Mouse (Mus musculus) granulocyte monocyte progenitor cell, adult 5-6 weeks (primary cell): ENCODE data around the gene Casp8ap2. TPM values are rescaled to one million over a fixed set of nuclear protein-coding genes. Genes with fewer than 3 reads are reported as not detected.

ENCODE experiments used
- ATAC-seq: replicated peaks from 2 replicates; pipeline ENCODE4 v1.8.0; 2016; ENCODE audit warnings: mild to moderate bottlenecking, moderate TSS enrichment, inconsistent platforms; ENCODE audit not compliant: poor library complexity, severe bottlenecking
- total RNA-seq, 2 experiments: library from RNA; stranded (forward) in 1 of 2; stranded (reverse) in 1 of 2; fragments of 200-712, 200-1000 nt in 1 of 2; fragments of >200 nt in 1 of 2; fragmentation: Nextera tagmentation in 1 of 2; gene quantifications; 2 replicates each; pipeline ENCODE4 v1.2.3; 2014 to 2017

Gene Casp8ap2
- total RNA-seq (2014; fragmentation: Nextera tagmentation) (50.6 and 54.4 TPM in 2 replicates), total RNA-seq (2017) (50.4 and 66.4 TPM in 2 replicates)

- peak; percentile 97 for ATAC-seq
These were observed at the start of gene Casp8ap2 for GRCm38 (mm10) chr4:32615034-32615881. Gene Casp8ap2 (plus strand): TSS chr4:32615451.

GRCm38 (mm10) chr4:32569054-32569453 is 46.2 kb upstream of the Casp8ap2 start:
- ATAC-seq: no peak

GRCm38 (mm10) chr4:32569995-32570938 is 45.0 kb upstream of the Casp8ap2 start:
- ATAC-seq: peak; percentile 85

- ATAC-seq: no peak
These were observed 44.3 kb upstream of the Casp8ap2 start for GRCm38 (mm10) chr4:32570939-32571317.

GRCm38 (mm10) chr4:32571441-32571840 is 43.8 kb upstream of the Casp8ap2 start:
- 0 out of 2 replicates have a peak, but pooled peaks have one; percentile 8 for ATAC-seq

- ATAC-seq: peak; percentile 29; the same call in 1 of the 2 replicates
These were observed 43.1 kb upstream of the Casp8ap2 start for GRCm38 (mm10) chr4:32572118-32572517.

- no peak for ATAC-seq
These were observed 41.7 kb upstream of the Casp8ap2 start for GRCm38 (mm10) chr4:32573586-32573985.

- no peak for ATAC-seq
These were observed 40.6 kb upstream of the Casp8ap2 start for GRCm38 (mm10) chr4:32574604-32575003.

GRCm38 (mm10) chr4:32575165-32575564 is 40.1 kb upstream of the Casp8ap2 start:
- ATAC-seq: peak; percentile 82

GRCm38 (mm10) chr4:32579850-32580249 is 35.4 kb upstream of the Casp8ap2 start:
- peak; percentile 52 for ATAC-seq

- no peak for ATAC-seq
These were observed 31.1 kb upstream of the Casp8ap2 start for GRCm38 (mm10) chr4:32584181-32584580.

- ATAC-seq: peak; percentile 60
These were observed 28.7 kb upstream of the Casp8ap2 start for GRCm38 (mm10) chr4:32586596-32586995.

GRCm38 (mm10) chr4:32587543-32587942 is 27.7 kb upstream of the Casp8ap2 start:
- peak; percentile 35 for ATAC-seq

GRCm38 (mm10) chr4:32588237-32588636 is 27.0 kb upstream of the Casp8ap2 start:
- ATAC-seq: peak; percentile 79

- peak; percentile 94 for ATAC-seq
These were observed 14.1 kb upstream of the Casp8ap2 start for GRCm38 (mm10) chr4:32601135-32601534.

GRCm38 (mm10) chr4:32602660-32603059 is 12.6 kb upstream of the Casp8ap2 start, which contains the start of gene Gja10:
Gene Gja10 (minus strand): TSS chr4:32602760.
- no peak for ATAC-seq

GRCm38 (mm10) chr4:32621637-32622036 is 6.4 kb downstream of the Casp8ap2 start:
- no peak for ATAC-seq

- no peak for ATAC-seq
These were observed 36.4 kb downstream of the Casp8ap2 start for GRCm38 (mm10) chr4:32651669-32652068.

- 0 out of 2 replicates have a peak, but pooled peaks have one; percentile 24 for ATAC-seq
These were observed 41.1 kb downstream of the Casp8ap2 start for GRCm38 (mm10) chr4:32656146-32656904.
